Mouse (Mus musculus) ES-E14 (cell line): Measurements from ENCODE around the gene 6430628N08Rik. TPM values are rescaled to one million over a fixed set of nuclear protein-coding genes. Genes with fewer than 3 reads are reported as not detected.

ENCODE experiments used
- DNase-seq: peaks from one replicate; pipeline ENCODE4 v3.0.0-alpha.2; 2013; ENCODE audit warnings: low read depth, low spot score
- H3K27ac ChIP-seq: 2 replicates; pipeline ENCODE4 v1.5.1; 2012; ENCODE audit warnings: low read depth, mild to moderate bottlenecking, low read length, moderate library complexity, mixed read lengths; ENCODE audit not compliant: poor library complexity, insufficient read depth, severe bottlenecking
- H3K36me3 ChIP-seq: 2 replicates; pipeline ENCODE4 v1.6.1; 2012; ENCODE audit warnings: mild to moderate bottlenecking, low read length, moderate library complexity, mixed read lengths; ENCODE audit not compliant: control insufficient read depth, poor library complexity, insufficient read depth, severe bottlenecking
- H3K4me1 ChIP-seq, 2 experiments: fragments of 150-350 bp in 1 of 2; sonication (generic) in 1 of 2; 2 replicates each; pipeline ENCODE4 v1.6.1; 2012; ENCODE audit warnings: low read length in 2 of 2, mild to moderate bottlenecking in 1 of 2, mixed read lengths in 1 of 2; ENCODE audit not compliant: control insufficient read depth in 2 of 2, insufficient read depth in 2 of 2, poor library complexity in 1 of 2
- H3K4me3 ChIP-seq, 2 experiments: fragments of 150-350 bp in 1 of 2; sonication (generic) in 1 of 2; 2 replicates each; pipeline ENCODE4 v1.5.1; 2012; ENCODE audit warnings: low read length in 2 of 2, low read depth in 1 of 2, mild to moderate bottlenecking in 1 of 2, mixed read lengths in 1 of 2; ENCODE audit not compliant: insufficient read depth in 1 of 2, poor library complexity in 1 of 2, severe bottlenecking in 1 of 2
- H3K9ac ChIP-seq: 2 replicates; pipeline ENCODE4 v1.6.1; 2012; ENCODE audit warnings: low read depth, mild to moderate bottlenecking, low read length, mixed read lengths; ENCODE audit not compliant: poor library complexity, insufficient read depth, severe bottlenecking
- H3K9me3 ChIP-seq: fragments of 150-350 bp; sonication (generic); 2 replicates; pipeline ENCODE4 v1.6.1; 2012; ENCODE audit warnings: low read depth, mild to moderate bottlenecking, low read length; ENCODE audit not compliant: control insufficient read depth, insufficient read depth
- CHD2 ChIP-seq: IDR thresholded peaks from 2 replicates; pipeline ENCODE4 v1.6.1; 2014; ENCODE audit warnings: mild to moderate bottlenecking, low read depth, low read length, inconsistent platforms
- HCFC1 ChIP-seq: IDR thresholded peaks from 2 replicates; pipeline ENCODE4 v1.6.1; 2012; ENCODE audit warnings: low read length, inconsistent platforms, borderline replicate concordance; ENCODE audit not compliant: insufficient read depth
- MAFK ChIP-seq: IDR thresholded peaks from 2 replicates; pipeline ENCODE4 v1.6.1; 2014; ENCODE audit warnings: mild to moderate bottlenecking, low read depth, low read length, inconsistent platforms; ENCODE audit not compliant: insufficient read depth
- ZC3H11A ChIP-seq: IDR thresholded peaks from 2 replicates; pipeline ENCODE4 v1.6.1; 2012; ENCODE audit warnings: low read depth, mild to moderate bottlenecking, inconsistent platforms, low read length, borderline replicate concordance
- ZNF384 ChIP-seq: IDR thresholded peaks from 2 replicates; pipeline ENCODE4 v1.6.1; 2012; ENCODE audit warnings: low read depth, low read length, inconsistent platforms
- in situ Hi-C, 2 experiments: fragments of 600-800 bp; cut with MboI; formaldehyde crosslinking; loops; one replicate each; pipeline ENCODE4 v1.15.1; 2025; ENCODE audit warnings: low sequenced_read_pairs in 2 of 2, inconsistent platforms in 1 of 2; ENCODE audit not compliant: unreplicated experiment in 2 of 2
- total RNA-seq: library from RNA; depleted of rRNA; stranded (reverse); fragments of 300-350 nt; gene quantifications from 2 replicates; pipeline ENCODE4 v1.2.3, GENCODE M21; 2012

6430628N08Rik gene
- total RNA-seq, 1 experiment, result not detected

- Histone ChIP-seq H3K9ac (no peak overlapping the region), H3K9me3 (no peaks in the 10 kb centered on the region), H3K36me3 (no peaks in the 10 kb centered on the region), H3K27ac (no peak overlapping the region), H3K4me3 (peak overlapping the region in 1 of 2 experiments; percentile 18; a peak in 1 of 4 replicates), H3K4me1 (peaks cover 0 to 7% of the 10 kb centered on the region in 2 experiments; a peak in 1 of 4 replicates)
- in situ Hi-C loops, result loop anchor here (10.0 to 25.0 kb wide), 3 partner anchors 874 to 1031 kb away; partner anchors contain the start of genes Foxd2 (in 2 of the 2) and Tal1 (in 2 of the 2)
- DNase-seq, result no peak
- TF ChIP-seq MAFK (no peak), ZC3H11A (no peak), CHD2 (no peak), HCFC1 (no peak), ZNF384 (no peak)
Observed at GRCm38 (mm10) chr4:115935835-115936581, 45.5 kb downstream of the 6430628N08Rik start.

- Histone ChIP-seq H3K4me1 (peaks cover 0 to 7% of the 10 kb centered on the region in 2 experiments; a peak in 1 of 4 replicates), H3K9ac (no peak overlapping the region), H3K4me3 (peak overlapping the region in 1 of 2 experiments; percentile 6; a peak in 1 of 4 replicates), H3K9me3 (no peaks in the 10 kb centered on the region), H3K36me3 (no peaks in the 10 kb centered on the region), H3K27ac (no peak overlapping the region)
- in situ Hi-C loops, result loop anchor here (10.0 to 25.0 kb wide), 3 partner anchors 874 to 1032 kb away; partner anchors contain the start of genes Foxd2 (in 2 of the 2) and Tal1 (in 2 of the 2)
- no peak for TF ChIP-seq ZNF384
- TF ChIP-seq HCFC1, result no peak
- TF ChIP-seq ZC3H11A, result no peak
- TF ChIP-seq MAFK, result no peak
- no peak for TF ChIP-seq CHD2
- DNase-seq, result no peak
Observed at GRCm38 (mm10) chr4:115936646-115937045, 46.2 kb downstream of the 6430628N08Rik start.

- in situ Hi-C loops, result loop anchor here (10.0 to 25.0 kb wide), 3 partner anchors 875 to 1033 kb away; partner anchors contain the start of genes Foxd2 (in 2 of the 2) and Tal1 (in 2 of the 2)
- Histone ChIP-seq H3K36me3 (no peaks in the 10 kb centered on the region), H3K9me3 (no peaks in the 10 kb centered on the region), H3K9ac (no peak overlapping the region), H3K4me1 (peaks cover 0 to 7% of the 10 kb centered on the region in 2 experiments; a peak in 1 of 4 replicates), H3K4me3 (no peak overlapping the region), H3K27ac (no peak overlapping the region)
- TF ChIP-seq ZNF384, result no peak
- no peak for TF ChIP-seq HCFC1
- TF ChIP-seq MAFK, result no peak
- TF ChIP-seq CHD2, result no peak
- TF ChIP-seq ZC3H11A, result no peak
- no peak for DNase-seq
Observed at GRCm38 (mm10) chr4:115937061-115937976, 46.9 kb downstream of the 6430628N08Rik start.
